Mouse (Mus musculus) midbrain, postnatal 0 days (tissue): ENCODE measurements around the gene Heatr6. TPM values are rescaled to one million over a fixed set of nuclear protein-coding genes. Genes with fewer than 3 reads are reported as not detected.

Experiments used
- ATAC-seq: fragments of 200-750 bp; cut with Nextera tagmentation; 2 replicates; pipeline ENCODE4 v1.8.0; 2017; ENCODE audit warnings: moderate number of reproducible peaks, mild to moderate bottlenecking, moderate TSS enrichment, moderate library complexity; ENCODE audit not compliant: low FRiP score
- DNase-seq: peaks from one replicate; pipeline ENCODE4 v3.0.0-alpha.2; 2015; ENCODE audit warnings: low spot score
- H3K27ac ChIP-seq: fragments of 300-500 bp; sonication (generic); 2 replicates; pipeline ENCODE4 v1.5.1; 2014; ENCODE audit warnings: low read depth, mild to moderate bottlenecking, low read length, mixed read lengths
- H3K27me3 ChIP-seq: fragments of 300-500 bp; sonication (generic); 2 replicates; pipeline ENCODE4 v1.6.1; 2014; ENCODE audit warnings: low read length, control low read depth, mixed read lengths; ENCODE audit not compliant: insufficient read depth
- H3K36me3 ChIP-seq: fragments of 300-500 bp; sonication (generic); 2 replicates; pipeline ENCODE4 v1.6.1; 2014; ENCODE audit warnings: low read length, control low read depth, mixed read lengths; ENCODE audit not compliant: insufficient read depth
- H3K4me1 ChIP-seq: fragments of 300-500 bp; sonication (generic); 2 replicates; pipeline ENCODE4 v1.6.1; 2014; ENCODE audit warnings: mild to moderate bottlenecking, control low read depth, antibody characterized with exemption, low read length, mixed read lengths; ENCODE audit not compliant: insufficient read depth
- H3K4me2 ChIP-seq: fragments of 300-500 bp; sonication (generic); 2 replicates; pipeline ENCODE4 v1.6.1; 2014; ENCODE audit warnings: low read depth, mild to moderate bottlenecking, low read length, mixed read lengths; ENCODE audit not compliant: poor library complexity, severe bottlenecking
- H3K4me3 ChIP-seq: fragments of 300-500 bp; sonication (generic); 2 replicates; pipeline ENCODE4 v1.5.1; 2014; ENCODE audit warnings: low read depth, mild to moderate bottlenecking, low read length, moderate library complexity
- H3K9ac ChIP-seq: fragments of 300-500 bp; sonication (generic); replicated peaks from 2 replicates; pipeline ENCODE4 v1.6.1; 2014; ENCODE audit warnings: mild to moderate bottlenecking, low read length, moderate library complexity, mixed read lengths; ENCODE audit not compliant: poor library complexity, severe bottlenecking
- H3K9me3 ChIP-seq: fragments of 300-500 bp; sonication (generic); 2 replicates; pipeline ENCODE4 v1.6.1; 2016; ENCODE audit warnings: low read length, control low read depth
- CTCF ChIP-seq: IDR thresholded peaks from 2 replicates; pipeline ENCODE4 v1.5.1; 2016; ENCODE audit warnings: antibody characterized with exemption, mild to moderate bottlenecking
- WGBS: fragments of 180-500 bp; shearing (Covaris S2); extraction: QIAGEN DNeasy Blood & Tissue Kit; methylation state at CpG from one replicate; pipeline ENCODE4 v1.1.7; 2014; 5-methylcytosine and 5-hydroxymethylcytosine counted together
- polyA plus RNA-seq: library from polyadenylated mRNA; unstranded; fragments of >200 nt; fragmentation: Nextera tagmentation; extraction: Ambion mirVana; gene quantifications from 2 replicates; pipeline ENCODE4 v1.2.1, GENCODE M21; 2015
- total RNA-seq: library from RNA; depleted of rRNA; stranded (reverse); fragments of >200 nt; gene quantifications from 2 replicates; pipeline ENCODE4 v1.2.3, GENCODE M21; 2014; rRNA removed

The Heatr6 gene
- total and polyA plus RNA-seq, 2 experiments from 2014 or later: 25.9 to 31.9 TPM

DNA sequence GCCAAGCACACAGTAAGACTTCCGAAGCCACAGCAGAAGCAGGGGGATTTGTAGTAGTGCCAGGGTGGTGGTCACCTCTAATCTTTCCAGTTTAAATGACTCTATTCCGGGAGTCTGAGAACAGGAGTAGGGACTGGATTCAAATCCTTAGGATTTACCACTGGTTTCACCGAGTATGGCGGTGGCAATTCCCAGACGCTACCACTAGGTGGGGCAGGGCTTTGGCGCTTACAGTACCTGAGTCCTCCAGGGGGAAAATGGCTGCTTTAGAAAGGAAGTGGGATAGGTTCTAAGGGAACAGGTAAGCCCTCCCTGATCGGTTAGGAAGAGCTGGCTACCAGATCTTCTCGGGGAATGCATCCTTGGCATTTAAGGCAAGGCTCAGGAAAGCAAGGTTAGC is 78.9 kb downstream of the Heatr6 start:
- Histone ChIP-seq H3K4me3 (no peak overlapping the region), H3K4me2 (no peak overlapping the region), H3K9ac (no peak overlapping the region), H3K9me3 (no peaks in the 10 kb centered on the region), H3K27ac (no peak overlapping the region), H3K27me3 (no peaks in the 10 kb centered on the region), H3K4me1 (no peaks in the 10 kb centered on the region), H3K36me3 (no peaks in the 10 kb centered on the region)
- ATAC-seq (no peak), DNase-seq (no peak)
- WGBS: 43% methylated on average over 8 of the region's 8 CpGs
- peak; percentile 55 for TF ChIP-seq CTCF

Other genes starting within 250 kb of the Heatr6 start
- gene Heatr9, start 231.5 kb upstream of the Heatr6 start, total RNA-seq: not detected in 2 replicates
- gene Heatr9, start 231.5 kb upstream of the Heatr6 start, polyA plus RNA-seq: not detected in 2 replicates
- not detected in 2 replicates for gene Ccl5, start 223.2 kb upstream of the Heatr6 start, total RNA-seq
- gene Ccl5, start 223.2 kb upstream of the Heatr6 start, polyA plus RNA-seq: not detected in 2 replicates
- gene Ccl9, start 175.1 kb upstream of the Heatr6 start, total RNA-seq: 1.3 and 2.9 TPM in 2 replicates
- 1.9 and 2.8 TPM in 2 replicates for gene Ccl9, start 175.1 kb upstream of the Heatr6 start, polyA plus RNA-seq
- 1.8 and 2.4 TPM in 2 replicates for gene Ccl6, start 160.6 kb upstream of the Heatr6 start, total RNA-seq
- gene Ccl6, start 160.6 kb upstream of the Heatr6 start, polyA plus RNA-seq: 3.6 and 4.4 TPM in 2 replicates
- not detected in 2 replicates for gene Rpl9-ps1, start 108.1 kb upstream of the Heatr6 start, total RNA-seq
- not detected in 2 replicates for gene Rpl9-ps1, start 108.1 kb upstream of the Heatr6 start, polyA plus RNA-seq
- gene Ccl3, start 104.3 kb upstream of the Heatr6 start, total RNA-seq: 0.76 and 5.3 TPM in 2 replicates
- 0.91 and 1.2 TPM in 2 replicates for gene Ccl3, start 104.3 kb upstream of the Heatr6 start, polyA plus RNA-seq
- gene Ccl4, start 91.1 kb upstream of the Heatr6 start, total RNA-seq: not detected in 2 replicates
- gene Ccl4, start 91.1 kb upstream of the Heatr6 start, polyA plus RNA-seq: not detected in 2 replicates
- not detected in 2 replicates for gene Wfdc17, start 49.7 kb upstream of the Heatr6 start, total RNA-seq
- 0.70 and 0.75 TPM in 2 replicates for gene Wfdc17, start 49.7 kb upstream of the Heatr6 start, polyA plus RNA-seq
- gene Wfdc18, start 44.7 kb upstream of the Heatr6 start, total RNA-seq: not detected in 2 replicates
- gene Wfdc18, start 44.7 kb upstream of the Heatr6 start, polyA plus RNA-seq: 1.3 TPM in 1 of 2 replicates, not detected in the other
- gene Wfdc21, start 6.8 kb upstream of the Heatr6 start, total RNA-seq: not detected in 2 replicates
- not detected in 2 replicates for gene Wfdc21, start 6.8 kb upstream of the Heatr6 start, polyA plus RNA-seq
- not detected in 2 replicates for gene Hnf1b, start 96.4 kb downstream of the Heatr6 start, total RNA-seq
- gene Hnf1b, start 96.4 kb downstream of the Heatr6 start, polyA plus RNA-seq: 0.22 and 0.31 TPM in 2 replicates
- 14.6 and 16.4 TPM in 2 replicates for gene Ddx52, start 188.4 kb downstream of the Heatr6 start, total RNA-seq
- gene Ddx52, start 188.4 kb downstream of the Heatr6 start, polyA plus RNA-seq: 16.1 and 16.3 TPM in 2 replicates
- gene Synrg, start 210.7 kb downstream of the Heatr6 start, total RNA-seq: 43.1 and 44.5 TPM in 2 replicates
- gene Synrg, start 210.7 kb downstream of the Heatr6 start, polyA plus RNA-seq: 15.3 and 17.1 TPM in 2 replicates